Mouse (Mus musculus): ENCODE results near the gene Eno1. TPM values are rescaled to one million over a fixed set of nuclear protein-coding genes. Genes with fewer than 3 reads are reported as not detected.
A peak's percentile ranks its signal among the peaks of the same experiment; 100 is the strongest.
"Not testable (repeated sequence)": the region's sequence is repeated elsewhere in the genome, so short reads cannot be mapped to it uniquely, and the experiment has no call there.

Eno1 gene
- polyA plus RNA-seq, 1 experiment, result 370 TPM

- H3K27ac ChIP-seq (ENCODE audit: insufficient read depth, low read depth, low read length), result no peak overlapping the region
- TF ChIP-seq CTCF (IDR thresholded peaks at IDR 0.05; ENCODE audit: low read depth, low read length) (no peak), POLR2A (IDR thresholded peaks at IDR 0.05; ENCODE audit: borderline replicate concordance, low read depth, low read length) (no peak)
- peaks cover 8% of the 10 kb centered on the region for H3K4me1 ChIP-seq (ENCODE audit: control insufficient read depth, insufficient read depth, low read length)
- no peak overlapping the region for H3K4me3 ChIP-seq (ENCODE audit: insufficient read depth, low read length)
These were observed 36.2 kb downstream of the Eno1 start for GRCm38 (mm10) chr4:150272725-150273124.

- Histone ChIP-seq H3K4me1 (ENCODE audit: control insufficient read depth, insufficient read depth, low read length) (peaks cover 10% of the 10 kb centered on the region), H3K4me3 (ENCODE audit: insufficient read depth, low read length) (no peak overlapping the region), H3K27ac (ENCODE audit: insufficient read depth, low read depth, low read length) (no peak overlapping the region)
- no peak for TF ChIP-seq POLR2A (IDR thresholded peaks at IDR 0.05; ENCODE audit: borderline replicate concordance, low read depth, low read length)
- no peak for TF ChIP-seq CTCF (IDR thresholded peaks at IDR 0.05; ENCODE audit: low read depth, low read length)
These were observed 39.0 kb downstream of the Eno1 start for GRCm38 (mm10) chr4:150275531-150275930.

DNA sequence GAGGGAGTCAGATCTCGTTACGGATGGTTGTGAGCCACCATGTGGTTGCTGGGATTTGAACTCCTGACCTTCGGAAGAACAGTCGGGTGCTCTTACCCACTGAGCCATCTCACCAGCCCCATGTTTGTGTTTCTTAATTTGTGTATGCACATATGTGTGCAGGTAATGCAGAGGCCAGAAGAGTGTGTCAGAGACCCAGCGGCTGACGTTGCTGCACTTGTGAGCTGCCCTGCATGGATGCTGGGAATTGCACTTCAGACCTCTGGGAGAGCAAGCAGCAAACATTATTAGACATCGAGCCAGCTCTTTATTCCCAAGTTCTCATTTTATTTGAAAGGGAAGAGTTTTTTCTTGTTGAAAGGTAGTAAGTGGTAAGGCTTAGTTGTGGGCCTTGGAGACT, 42.8 kb downstream of the Eno1 start:
- H3K4me1 ChIP-seq (ENCODE audit: control insufficient read depth, insufficient read depth, low read length); H3K27ac ChIP-seq (ENCODE audit: insufficient read depth, low read depth, low read length); H3K4me3 ChIP-seq (ENCODE audit: insufficient read depth, low read length): not testable (repeated sequence)

- Histone ChIP-seq H3K4me3 (ENCODE audit: insufficient read depth, low read length) (no peak overlapping the region), H3K27ac (ENCODE audit: insufficient read depth, low read depth, low read length) (no peak overlapping the region), H3K4me1 (ENCODE audit: control insufficient read depth, insufficient read depth, low read length) (peaks cover 9% of the 10 kb centered on the region)
- TF ChIP-seq CTCF (IDR thresholded peaks at IDR 0.05; ENCODE audit: low read depth, low read length), result no peak
- no peak for TF ChIP-seq POLR2A (IDR thresholded peaks at IDR 0.05; ENCODE audit: borderline replicate concordance, low read depth, low read length)
These were observed 43.5 kb downstream of the Eno1 start for GRCm38 (mm10) chr4:150280002-150280401.

DNA sequence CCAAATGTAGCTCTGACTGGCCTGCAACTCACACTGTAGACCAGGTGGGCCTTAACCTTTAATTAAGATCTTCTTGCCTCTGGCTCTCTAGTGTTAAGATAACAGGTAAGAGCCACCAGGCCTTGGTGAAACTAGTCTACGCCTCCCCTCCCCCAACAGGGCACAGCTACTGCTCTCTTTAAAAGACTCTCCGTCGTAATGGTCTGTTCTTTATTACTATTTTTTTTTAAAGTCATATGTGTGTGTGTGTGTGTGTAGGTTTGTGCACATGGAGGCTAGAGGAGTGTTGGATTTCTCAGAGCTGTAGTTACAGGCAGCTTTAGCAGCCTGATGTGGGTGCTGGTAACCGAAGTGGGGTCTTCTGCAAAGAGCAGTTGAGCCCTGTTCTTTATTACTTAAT, 43.9 kb downstream of the Eno1 start:
- Histone ChIP-seq H3K27ac (ENCODE audit: insufficient read depth, low read depth, low read length) (no peak overlapping the region), H3K4me3 (ENCODE audit: insufficient read depth, low read length) (no peak overlapping the region), H3K4me1 (ENCODE audit: control insufficient read depth, insufficient read depth, low read length) (peaks cover 9% of the 10 kb centered on the region)
- no peak for TF ChIP-seq CTCF (IDR thresholded peaks at IDR 0.05; ENCODE audit: low read depth, low read length)
- TF ChIP-seq POLR2A (IDR thresholded peaks at IDR 0.05; ENCODE audit: borderline replicate concordance, low read depth, low read length), result no peak

GRCm38 (mm10) chr4:150281018-150281761, 44.7 kb downstream of the Eno1 start, which contains the start of gene Rere:
Gene Rere (plus strand): TSS chr4:150281646.
- peaks cover 9% of the 10 kb centered on the region for H3K4me1 ChIP-seq (ENCODE audit: control insufficient read depth, insufficient read depth, low read length)
- TF ChIP-seq CTCF (IDR thresholded peaks at IDR 0.05; ENCODE audit: low read depth, low read length), result no peak
- TF ChIP-seq POLR2A (IDR thresholded peaks at IDR 0.05; ENCODE audit: borderline replicate concordance, low read depth, low read length), result no peak
- H3K27ac ChIP-seq (ENCODE audit: insufficient read depth, low read depth, low read length), result peak within 1 kb of the TSS; percentile 68
- peak within 1 kb of the TSS; percentile 92 for H3K4me3 ChIP-seq (ENCODE audit: insufficient read depth, low read length)

- Histone ChIP-seq H3K4me3 (ENCODE audit: insufficient read depth, low read length) (peak overlapping the region; percentile 92), H3K4me1 (ENCODE audit: control insufficient read depth, insufficient read depth, low read length) (peaks cover 9% of the 10 kb centered on the region), H3K27ac (ENCODE audit: insufficient read depth, low read depth, low read length) (peak overlapping the region; percentile 65)
- TF ChIP-seq CTCF (IDR thresholded peaks at IDR 0.05; ENCODE audit: low read depth, low read length), result no peak
- TF ChIP-seq POLR2A (IDR thresholded peaks at IDR 0.05; ENCODE audit: borderline replicate concordance, low read depth, low read length), result no peak
These were observed 45.5 kb downstream of the Eno1 start for GRCm38 (mm10) chr4:150281891-150282630.

- TF ChIP-seq POLR2A (IDR thresholded peaks at IDR 0.05; ENCODE audit: borderline replicate concordance, low read depth, low read length), result no peak
- TF ChIP-seq CTCF (IDR thresholded peaks at IDR 0.05; ENCODE audit: low read depth, low read length), result no peak
- peaks cover 13% of the 10 kb centered on the region for H3K4me1 ChIP-seq (ENCODE audit: control insufficient read depth, insufficient read depth, low read length)
- no peak overlapping the region for H3K27ac ChIP-seq (ENCODE audit: insufficient read depth, low read depth, low read length)
- peak overlapping the region; percentile 92 for H3K4me3 ChIP-seq (ENCODE audit: insufficient read depth, low read length)
These were observed 46.3 kb downstream of the Eno1 start for GRCm38 (mm10) chr4:150282631-150283334.

DNA sequence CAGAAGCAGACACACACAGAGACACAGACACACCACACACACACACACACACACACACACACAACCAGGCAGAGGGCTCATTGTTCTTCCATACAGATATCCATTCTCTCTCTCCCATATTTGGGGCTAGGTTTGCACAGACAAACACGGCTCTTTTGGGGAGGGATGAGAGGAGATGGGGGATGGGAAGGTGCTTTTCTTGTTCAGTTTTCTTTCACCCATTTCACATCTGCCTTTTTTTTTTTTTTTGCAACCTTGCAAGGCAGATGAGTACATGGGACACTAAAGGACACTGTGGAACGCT, 46.8 kb downstream of the Eno1 start:
- peaks cover 15% of the 10 kb centered on the region for H3K4me1 ChIP-seq (ENCODE audit: control insufficient read depth, insufficient read depth, low read length)
- TF ChIP-seq CTCF (IDR thresholded peaks at IDR 0.05; ENCODE audit: low read depth, low read length) (no peak), POLR2A (IDR thresholded peaks at IDR 0.05; ENCODE audit: borderline replicate concordance, low read depth, low read length) (no peak)
- H3K27ac ChIP-seq (ENCODE audit: insufficient read depth, low read depth, low read length), result no peak overlapping the region
- peak overlapping the region; percentile 0; the same call in 1 of the 2 replicates for H3K4me3 ChIP-seq (ENCODE audit: insufficient read depth, low read length)

DNA sequence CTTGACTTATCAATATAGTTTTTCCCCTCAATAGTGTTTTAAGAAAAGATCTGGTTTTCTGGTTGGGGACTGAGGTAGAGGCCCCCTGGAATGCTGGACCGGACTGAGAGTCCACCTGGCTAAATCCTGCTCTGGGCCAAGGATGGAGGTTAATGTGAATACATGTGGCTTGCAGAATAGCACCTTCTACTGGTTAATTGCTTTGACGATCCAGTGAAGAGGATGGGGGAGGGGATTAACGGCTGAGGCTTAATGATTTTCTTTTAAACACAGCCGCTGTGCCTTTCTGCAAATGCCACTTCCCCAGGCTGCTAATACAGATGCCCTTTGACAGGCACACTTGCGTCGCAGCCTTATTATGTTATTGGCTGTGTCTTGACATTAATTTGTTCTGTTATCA, 47.5 kb downstream of the Eno1 start:
- H3K4me3 ChIP-seq (ENCODE audit: insufficient read depth, low read length), result no peak overlapping the region
- H3K4me1 ChIP-seq (ENCODE audit: control insufficient read depth, insufficient read depth, low read length), result peaks cover 15% of the 10 kb centered on the region
- TF ChIP-seq CTCF (IDR thresholded peaks at IDR 0.05; ENCODE audit: low read depth, low read length) (no peak), POLR2A (IDR thresholded peaks at IDR 0.05; ENCODE audit: borderline replicate concordance, low read depth, low read length) (no peak)

More for the DNA sequence above, 47.5 kb downstream of the Eno1 start:
- no peak overlapping the region for H3K27ac ChIP-seq (ENCODE audit: insufficient read depth, low read depth, low read length)

Data from bone marrow macrophage, adult 2 months (primary cell).